Mouse (Mus musculus) right cerebral cortex, postnatal 36 days (tissue): Measurements from ENCODE around the gene Tmem37.

ENCODE experiments used
- DNase-seq, 2 experiments: peaks; one replicate each; pipeline ENCODE4 v3.0.0; 2022; ENCODE audit warnings: low spot score in 2 of 2, mixed read lengths in 1 of 2

The Tmem37 gene

DNA sequence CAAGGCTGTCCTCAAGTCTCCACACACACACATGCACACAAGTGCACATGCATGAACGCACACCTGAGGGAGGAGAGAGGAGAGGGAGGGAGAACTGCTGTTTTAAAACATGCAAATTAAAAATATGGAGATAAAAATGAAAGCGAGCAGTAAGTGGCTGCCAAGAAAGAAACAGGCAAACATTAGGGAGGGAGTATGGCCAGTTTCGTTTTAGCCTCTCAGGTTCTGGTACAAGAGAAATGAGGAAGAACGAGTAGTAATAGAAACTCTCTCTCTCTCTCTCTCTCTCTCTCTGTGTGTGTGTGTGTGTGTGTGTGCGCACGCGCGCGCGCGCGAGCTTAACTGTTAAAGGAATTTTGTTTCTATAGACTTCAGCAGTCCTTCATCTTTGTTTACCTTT, 54.4 kb downstream of the Tmem37 start:
- no peak for DNase-seq

DNA sequence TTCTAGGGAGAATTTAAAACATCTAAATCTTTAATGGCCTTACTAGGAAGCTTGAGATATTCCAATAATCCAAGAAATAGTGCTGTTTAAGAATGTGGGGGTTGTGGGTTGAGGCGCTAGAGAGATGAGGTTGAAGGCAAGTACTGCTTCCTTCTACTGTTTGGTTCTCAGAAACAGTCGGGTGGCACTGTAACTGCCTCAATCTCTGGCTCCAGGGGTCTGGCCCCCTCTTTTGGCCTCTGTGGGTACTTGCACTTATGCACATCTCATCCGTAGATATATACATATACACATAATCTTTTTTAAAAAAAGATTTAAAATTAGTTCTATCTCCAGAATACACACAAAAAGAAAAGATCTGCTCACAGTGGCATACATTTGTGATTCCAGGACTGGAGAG, 55.0 kb downstream of the Tmem37 start:
- DNase-seq, result no peak
